Mouse (Mus musculus): ENCODE results near the gene St3gal2. TPM values are rescaled to one million over a fixed set of nuclear protein-coding genes. Genes with fewer than 3 reads are reported as not detected.
A peak's percentile ranks its signal among the peaks of the same experiment; 100 is the strongest.

The St3gal2 gene
- polyA plus RNA-seq, 2 experiments: 9.6 to 11.7 TPM

- no peak for DNase-seq (ENCODE audit: low read depth in 3 of 3, low spot score in 3 of 3)
- H3K27me3 ChIP-seq (ENCODE audit: control insufficient read depth, insufficient read depth, low read length): no peaks in the 10 kb centered on the region
- peak overlapping the region in 1 of 2 experiments; percentile 15; a peak in 1 of 4 replicates for H3K4me3 ChIP-seq (ENCODE audit: insufficient read depth in 1 of 2, low read depth in 2 of 2, low read length in 2 of 2)
- WGBS (ENCODE audit: insufficient replicate concordance): 30% methylated on average over 3 of the region's 3 CpGs
- no peak for ATAC-seq (ENCODE audit: insufficient read depth)
- H3K27ac ChIP-seq: peak overlapping the region; percentile 88
- H3K9me3 ChIP-seq (ENCODE audit: control insufficient read depth, low read length): no peaks in the 10 kb centered on the region
- peaks cover 75 to 82% of the 10 kb centered on the region in 2 experiments for H3K4me1 ChIP-seq (replicated peaks; ENCODE audit: control insufficient read depth in 2 of 2, insufficient read depth in 2 of 2, low read length in 1 of 2)
- TF ChIP-seq CTCF (IDR thresholded peaks at IDR 0.05; ENCODE audit: low read depth) (no peak), EP300 (IDR thresholded peaks at IDR 0.05; ENCODE audit: low read depth) (no peak)
- H3K4me2 ChIP-seq (ENCODE audit: low read depth): peak overlapping the region; percentile 69
- peak overlapping the region; percentile 56; the same call in 1 of the 2 replicates for H3K9ac ChIP-seq (replicated peaks)
- H3K36me3 ChIP-seq (replicated peaks; ENCODE audit: control insufficient read depth, insufficient read depth, low read depth): no peaks in the 10 kb centered on the region; the same call in 1 of the 2 replicates
Observed at GRCm38 (mm10) chr8:110932444-110932843, 12.7 kb downstream of the St3gal2 start.

GRCm38 (mm10) chr8:110933272-110933671 lies 13.6 kb downstream of the St3gal2 start:
- Histone ChIP-seq H3K27me3 (ENCODE audit: control insufficient read depth, insufficient read depth, low read length) (no peaks in the 10 kb centered on the region), H3K4me1 (replicated peaks; ENCODE audit: control insufficient read depth in 2 of 2, insufficient read depth in 2 of 2, low read length in 1 of 2) (peaks cover 70 to 79% of the 10 kb centered on the region in 2 experiments), H3K9ac (replicated peaks) (peak overlapping the region; percentile 28), H3K9me3 (ENCODE audit: control insufficient read depth, low read length) (no peaks in the 10 kb centered on the region), H3K4me3 (ENCODE audit: insufficient read depth in 1 of 2, low read depth in 2 of 2, low read length in 2 of 2) (no peak overlapping the region), H3K27ac (peak overlapping the region; percentile 88), H3K36me3 (replicated peaks; ENCODE audit: control insufficient read depth, insufficient read depth, low read depth) (no peaks in the 10 kb centered on the region; the same call in 1 of the 2 replicates), H3K4me2 (ENCODE audit: low read depth) (peak overlapping the region; percentile 69)
- 15% methylated on average over 2 of the region's 2 CpGs for WGBS (ENCODE audit: insufficient replicate concordance)
- peak; percentile 54 to 72 (median 58) for DNase-seq (ENCODE audit: low read depth in 3 of 3, low spot score in 3 of 3)
- ATAC-seq (ENCODE audit: insufficient read depth): peak; percentile 57
- TF ChIP-seq EP300 (IDR thresholded peaks at IDR 0.05; ENCODE audit: low read depth): peak; percentile 76
- no peak for TF ChIP-seq CTCF (IDR thresholded peaks at IDR 0.05; ENCODE audit: low read depth)

- DNase-seq (ENCODE audit: low read depth in 3 of 3, low spot score in 3 of 3) (no peak), ATAC-seq (ENCODE audit: insufficient read depth) (no peak)
- no peak overlapping the region for H3K27ac ChIP-seq
- TF ChIP-seq EP300 (IDR thresholded peaks at IDR 0.05; ENCODE audit: low read depth) (no peak), CTCF (IDR thresholded peaks at IDR 0.05; ENCODE audit: low read depth) (no peak)
- H3K9ac ChIP-seq (replicated peaks): no peak overlapping the region
- H3K4me3 ChIP-seq (ENCODE audit: insufficient read depth in 1 of 2, low read depth in 2 of 2, low read length in 2 of 2): no peak overlapping the region
- no peaks in the 10 kb centered on the region for H3K9me3 ChIP-seq (ENCODE audit: control insufficient read depth, low read length)
- no peaks in the 10 kb centered on the region; the same call in 1 of the 2 replicates for H3K36me3 ChIP-seq (replicated peaks; ENCODE audit: control insufficient read depth, insufficient read depth, low read depth)
- peaks cover 47 to 72% of the 10 kb centered on the region in 2 experiments for H3K4me1 ChIP-seq (replicated peaks; ENCODE audit: control insufficient read depth in 2 of 2, insufficient read depth in 2 of 2, low read length in 1 of 2)
- H3K4me2 ChIP-seq (ENCODE audit: low read depth): no peak overlapping the region
- WGBS (ENCODE audit: insufficient replicate concordance): 87% methylated on average over 12 of the region's 12 CpGs
- no peaks in the 10 kb centered on the region for H3K27me3 ChIP-seq (ENCODE audit: control insufficient read depth, insufficient read depth, low read length)
Observed at GRCm38 (mm10) chr8:110936217-110936616, 16.5 kb downstream of the St3gal2 start.

- DNase-seq (ENCODE audit: low read depth in 3 of 3, low spot score in 3 of 3) (no peak), ATAC-seq (ENCODE audit: insufficient read depth) (no peak)
- H3K9ac ChIP-seq (replicated peaks): no peak overlapping the region
- no peaks in the 10 kb centered on the region for H3K27me3 ChIP-seq (ENCODE audit: control insufficient read depth, insufficient read depth, low read length)
- H3K27ac ChIP-seq: no peak overlapping the region
- H3K36me3 ChIP-seq (replicated peaks; ENCODE audit: control insufficient read depth, insufficient read depth, low read depth): no peaks in the 10 kb centered on the region; the same call in 1 of the 2 replicates
- H3K4me1 ChIP-seq (replicated peaks; ENCODE audit: control insufficient read depth in 2 of 2, insufficient read depth in 2 of 2, low read length in 1 of 2): peaks cover 19 to 49% of the 10 kb centered on the region in 2 experiments
- no peak overlapping the region for H3K4me3 ChIP-seq (ENCODE audit: insufficient read depth in 1 of 2, low read depth in 2 of 2, low read length in 2 of 2)
- no peak for TF ChIP-seq EP300 (IDR thresholded peaks at IDR 0.05; ENCODE audit: low read depth)
- TF ChIP-seq CTCF (IDR thresholded peaks at IDR 0.05; ENCODE audit: low read depth): no peak
- no peaks in the 10 kb centered on the region for H3K9me3 ChIP-seq (ENCODE audit: control insufficient read depth, low read length)
- 16% methylated on average over 6 of the region's 6 CpGs for WGBS (ENCODE audit: insufficient replicate concordance)
- H3K4me2 ChIP-seq (ENCODE audit: low read depth): no peak overlapping the region
Observed at GRCm38 (mm10) chr8:110938882-110939589, 19.3 kb downstream of the St3gal2 start.

- 66% methylated on average over 15 of the region's 15 CpGs for WGBS (ENCODE audit: insufficient replicate concordance)
Observed at GRCm38 (mm10) chr8:110940682-110941452, 21.1 kb downstream of the St3gal2 start.

More at GRCm38 (mm10) chr8:110940682-110941452, 21.1 kb downstream of the St3gal2 start:
- no peak overlapping the region for H3K4me3 ChIP-seq (ENCODE audit: insufficient read depth in 1 of 2, low read depth in 2 of 2, low read length in 2 of 2)
- H3K36me3 ChIP-seq (replicated peaks; ENCODE audit: control insufficient read depth, insufficient read depth, low read depth): no peaks in the 10 kb centered on the region; the same call in 1 of the 2 replicates
- no peak for TF ChIP-seq EP300 (IDR thresholded peaks at IDR 0.05; ENCODE audit: low read depth)
- TF ChIP-seq CTCF (IDR thresholded peaks at IDR 0.05; ENCODE audit: low read depth): no peak
- DNase-seq (ENCODE audit: low read depth in 3 of 3, low spot score in 3 of 3): no peak
- H3K9me3 ChIP-seq (ENCODE audit: control insufficient read depth, low read length): no peaks in the 10 kb centered on the region
- H3K27me3 ChIP-seq (ENCODE audit: control insufficient read depth, insufficient read depth, low read length): no peaks in the 10 kb centered on the region
- H3K4me2 ChIP-seq (ENCODE audit: low read depth): no peak overlapping the region
- H3K9ac ChIP-seq (replicated peaks): no peak overlapping the region
- H3K4me1 ChIP-seq (replicated peaks; ENCODE audit: control insufficient read depth in 2 of 2, insufficient read depth in 2 of 2, low read length in 1 of 2): peaks cover 6 to 43% of the 10 kb centered on the region in 2 experiments
- no peak for ATAC-seq (ENCODE audit: insufficient read depth)
- no peak overlapping the region for H3K27ac ChIP-seq

Measured in liver, embryonic 14.5 days (tissue).